11 mouse cellular contexts compared by ENCODE assay signal in genomic region chr10:93142600-93143284, GRCm38 (mm10). TPM values are rescaled to one million over a fixed set of nuclear protein-coding genes. Genes with fewer than 3 reads are reported as not detected.
DNase-seq lines count a peak whose midpoint lies in the region; ATAC-seq and TF ChIP-seq lines count a peak whose summit lies in the region.
"Had no signal": no experiment of that assay in that cellular context is flagged by ENCODE, and none has a peak within 500 bp of the region (broad histone marks: within the 10 kb centered on the region; RNA-seq: fewer than 3 reads in every experiment).

No protein-coding gene starts in this region.

- 57% methylated on average over 6 of the region's 8 CpGs for WGBS in hindbrain, embryonic 13.5 days
- WGBS in hindbrain, embryonic 11.5 days, result 72% methylated on average over 8 of the region's 8 CpGs
- 6% methylated on average over 8 of the region's 8 CpGs for WGBS in bone marrow, adult 2 months
- WGBS in hindbrain, embryonic 15.5 days, result 44% methylated on average over 8 of the region's 8 CpGs
- 24% methylated on average over 8 of the region's 8 CpGs for WGBS in midbrain, postnatal 0 days

- TF ChIP-seq POLR2A in bone marrow, adult 2 months (IDR thresholded peaks at IDR 0.05; ENCODE audit: borderline replicate concordance, control insufficient read depth, low read depth, low read length), result no peak

- no peak overlapping the region for H3K9ac ChIP-seq in hindbrain, embryonic 13.5 days
- H3K9ac ChIP-seq in hindbrain, embryonic 11.5 days (ENCODE audit: low read depth, low read length), result no peak overlapping the region
- no peak overlapping the region for H3K9ac ChIP-seq in hindbrain, embryonic 15.5 days
- no peak overlapping the region for H3K9ac ChIP-seq in midbrain, postnatal 0 days (replicated peaks; ENCODE audit: low read length, poor library complexity, severe bottlenecking)
- H3K9ac ChIP-seq: embryonic facial prominence, embryonic 15.5 days; limb, embryonic 13.5 days had no signal

- TF ChIP-seq CTCF in bone marrow, adult 2 months (IDR thresholded peaks at IDR 0.05; ENCODE audit: control insufficient read depth, insufficient read depth, low read length), result no peak
- no peak for TF ChIP-seq CTCF in midbrain, postnatal 0 days (IDR thresholded peaks at IDR 0.05)

- intact Hi-C loops in gastrocnemius, postnatal 36 days (cut with DNase I), result no loop called here
- intact Hi-C loops in gastrocnemius, postnatal 14 days (cut with DNase I; ENCODE audit: low total_unique reads), result no loop called here

- H3K36me3 ChIP-seq in hindbrain, embryonic 13.5 days, result no peaks in the 10 kb centered on the region
- H3K36me3 ChIP-seq in hindbrain, embryonic 11.5 days (ENCODE audit: control insufficient read depth, insufficient read depth, low read length), result no peaks in the 10 kb centered on the region
- H3K36me3 ChIP-seq in hindbrain, embryonic 15.5 days, result no peaks in the 10 kb centered on the region
- no peaks in the 10 kb centered on the region for H3K36me3 ChIP-seq in midbrain, postnatal 0 days (ENCODE audit: insufficient read depth, low read length)
- H3K36me3 ChIP-seq: embryonic facial prominence, embryonic 15.5 days; limb, embryonic 13.5 days had no signal

- no peaks in the 10 kb centered on the region for H3K27me3 ChIP-seq in hindbrain, embryonic 13.5 days
- no peaks in the 10 kb centered on the region for H3K27me3 ChIP-seq in hindbrain, embryonic 11.5 days (ENCODE audit: control insufficient read depth, insufficient read depth, low read length)
- no peaks in the 10 kb centered on the region for H3K27me3 ChIP-seq in hindbrain, embryonic 15.5 days
- no peaks in the 10 kb centered on the region for H3K27me3 ChIP-seq in midbrain, postnatal 0 days (ENCODE audit: insufficient read depth, low read length)
- H3K27me3 ChIP-seq: embryonic facial prominence, embryonic 15.5 days; limb, embryonic 13.5 days had no signal

- DNase-seq in hindbrain, embryonic 11.5 days (ENCODE audit: low spot score), result no peak
- DNase-seq in midbrain, postnatal 0 days (ENCODE audit: low spot score), result no peak
- DNase-seq in adrenal gland, postnatal 25 days, result no peak
- no peak for DNase-seq in gastrocnemius, postnatal 36 days
- no peak for DNase-seq in gastrocnemius, postnatal 14 days
- DNase-seq: kidney, adult 2 months had no signal

- H3K9me3 ChIP-seq in hindbrain, embryonic 13.5 days, result no peaks in the 10 kb centered on the region
- H3K9me3 ChIP-seq in hindbrain, embryonic 11.5 days (ENCODE audit: control insufficient read depth, low read length), result no peaks in the 10 kb centered on the region
- no peaks in the 10 kb centered on the region for H3K9me3 ChIP-seq in hindbrain, embryonic 15.5 days
- no peaks in the 10 kb centered on the region for H3K9me3 ChIP-seq in midbrain, postnatal 0 days (ENCODE audit: low read length)
- H3K9me3 ChIP-seq: embryonic facial prominence, embryonic 15.5 days; limb, embryonic 13.5 days had no signal

- H3K4me3 ChIP-seq in hindbrain, embryonic 13.5 days, result no peak overlapping the region
- H3K4me3 ChIP-seq in hindbrain, embryonic 11.5 days (ENCODE audit: low read depth, low read length), result no peak overlapping the region
- H3K4me3 ChIP-seq in bone marrow, adult 2 months (replicated peaks; ENCODE audit: control insufficient read depth, low read depth, low read length), result peak overlapping the region; percentile 65
- H3K4me3 ChIP-seq in hindbrain, embryonic 15.5 days, result no peak overlapping the region
- no peak overlapping the region for H3K4me3 ChIP-seq in midbrain, postnatal 0 days (ENCODE audit: low read depth, low read length)
- H3K4me3 ChIP-seq: embryonic facial prominence, embryonic 15.5 days; limb, embryonic 13.5 days had no signal

- H3K4me1 ChIP-seq in hindbrain, embryonic 13.5 days (replicated peaks), result peaks cover 11% of the 10 kb centered on the region; the same call in 1 of the 2 replicates
- no peaks in the 10 kb centered on the region for H3K4me1 ChIP-seq in hindbrain, embryonic 11.5 days (replicated peaks; ENCODE audit: control insufficient read depth, insufficient read depth, low read length)
- H3K4me1 ChIP-seq in bone marrow, adult 2 months (ENCODE audit: control insufficient read depth, insufficient read depth, low read length), result peaks cover 5% of the 10 kb centered on the region; the same call in 1 of the 2 replicates
- no peaks in the 10 kb centered on the region for H3K4me1 ChIP-seq in hindbrain, embryonic 15.5 days (replicated peaks)
- no peaks in the 10 kb centered on the region for H3K4me1 ChIP-seq in midbrain, postnatal 0 days (ENCODE audit: insufficient read depth, low read length)
- H3K4me1 ChIP-seq: embryonic facial prominence, embryonic 15.5 days; limb, embryonic 13.5 days had no signal

- no peak overlapping the region for H3K27ac ChIP-seq in hindbrain, embryonic 13.5 days
- no peak overlapping the region for H3K27ac ChIP-seq in hindbrain, embryonic 11.5 days (ENCODE audit: low read depth, low read length)
- H3K27ac ChIP-seq in bone marrow, adult 2 months (ENCODE audit: control insufficient read depth, insufficient read depth, low read depth, low read length, poor library complexity), result peak overlapping the region; percentile 88
- H3K27ac ChIP-seq in hindbrain, embryonic 15.5 days (replicated peaks), result no peak overlapping the region
- H3K27ac ChIP-seq in midbrain, postnatal 0 days (ENCODE audit: low read depth, low read length), result no peak overlapping the region
- H3K27ac ChIP-seq: embryonic facial prominence, embryonic 15.5 days; limb, embryonic 13.5 days had no signal

- no peak for ATAC-seq in hindbrain, embryonic 13.5 days (ENCODE audit: low FRiP score)
- no peak for ATAC-seq in hindbrain, embryonic 11.5 days (ENCODE audit: low FRiP score)
- no peak for ATAC-seq in hindbrain, embryonic 15.5 days (ENCODE audit: low FRiP score, low read depth)
- ATAC-seq in midbrain, postnatal 0 days (ENCODE audit: low FRiP score), result no peak

- H3K4me2 ChIP-seq in hindbrain, embryonic 13.5 days, result peak overlapping the region; percentile 29; the same call in 1 of the 2 replicates
- H3K4me2 ChIP-seq in hindbrain, embryonic 11.5 days (replicated peaks; ENCODE audit: low read depth, low read length), result no peak overlapping the region
- peak overlapping the region; percentile 10 for H3K4me2 ChIP-seq in hindbrain, embryonic 15.5 days
- peak overlapping the region; percentile 40 for H3K4me2 ChIP-seq in midbrain, postnatal 0 days (ENCODE audit: low read depth, low read length, poor library complexity, severe bottlenecking)
- H3K4me2 ChIP-seq: limb, embryonic 13.5 days had no signal

RNA-seq across cellular contexts. Expression of gene Cdk17, which starts 17.9 kb away (rescaled TPM):
- 40.6 and 47.8 TPM in 2 replicates for polyA plus RNA-seq in hindbrain, embryonic 13.5 days (2015; fragmentation: Nextera tagmentation; extraction: Ambion mirVana)
- 37.3 and 44.5 TPM in 2 replicates for polyA plus RNA-seq in hindbrain, embryonic 11.5 days (2014; fragmentation: Nextera tagmentation; extraction: Ambion mirVana)
- 19.5 and 21.2 TPM in 2 replicates for polyA plus RNA-seq in bone marrow, adult 2 months (2011; ENCODE audit: insufficient read depth, insufficient read length, low replicate concordance, missing spikeins)
- polyA plus RNA-seq in hindbrain, embryonic 15.5 days (2015; fragmentation: Nextera tagmentation; extraction: Ambion mirVana), result 41.2 and 45.7 TPM in 2 replicates
- 91.1 and 105 TPM in 2 replicates for total RNA-seq in midbrain, postnatal 0 days (2014; rRNA removed)
- 33.4 and 34.3 TPM in 2 replicates for polyA plus RNA-seq in midbrain, postnatal 0 days (2015; fragmentation: Nextera tagmentation; extraction: Ambion mirVana)
- 21.7 and 27.6 TPM in 2 replicates for total RNA-seq in adrenal gland, postnatal 25 days (2021)
- 1 to 10 TPM; 4.5 to 7.0 TPM for total RNA-seq in gastrocnemius, postnatal 36 days (2021)
- 10 to 100 TPM in 1 of 2 experiments, 1 to 10 TPM in 1; 9.8 to 11.9 TPM for total RNA-seq in gastrocnemius, postnatal 14 days (2021)
